Mouse (Mus musculus): ENCODE measurements around the gene Nnmt. TPM values are rescaled to one million over a fixed set of nuclear protein-coding genes. Genes with fewer than 3 reads are reported as not detected.

Nnmt gene
- total RNA-seq, 2 experiments from 2014 or later, result 12.8 to 13.3 TPM

- no peak for DNase-seq
Observed at GRCm38 (mm10) chr9:48558637-48559036, 46.3 kb downstream of the Nnmt start.

GRCm38 (mm10) chr9:48549056-48549455 is 55.9 kb downstream of the Nnmt start:
- no peak for DNase-seq

- DNase-seq, result no peak
Observed at GRCm38 (mm10) chr9:48547233-48547632, 57.7 kb downstream of the Nnmt start.

Other genes starting within 250 kb of the Nnmt start
- 10 to 100 TPM; 57.9 to 62.4 TPM for gene Rexo2, start 124.5 kb downstream of the Nnmt start, total RNA-seq (2021)
- gene Rbm7, start 109.9 kb downstream of the Nnmt start, total RNA-seq (2021), result 10 to 100 TPM; 20.9 to 24.2 TPM
- 10 to 100 TPM; 12.9 to 14.1 TPM for gene Gm5617, start 109.7 kb downstream of the Nnmt start, total RNA-seq (2021)
- 10 to 100 TPM; 24.7 to 60.1 TPM for gene Zbtb16, start 231.1 kb upstream of the Nnmt start, total RNA-seq (2021)

All from gastrocnemius, postnatal 10 days (tissue).